Mouse (Mus musculus) hindlimb bud, embryonic 11.5 days (tissue): ENCODE measurements around the gene Nisch.
A peak's percentile ranks its signal among the peaks of the same experiment; 100 is the strongest.

Experiments used
- DNase-seq: peaks from one replicate; pipeline ENCODE4 v3.0.0-alpha.2; 2012; ENCODE audit warnings: low read depth, low spot score; ENCODE audit errors: extremely low spot score

The Nisch gene

DNA sequence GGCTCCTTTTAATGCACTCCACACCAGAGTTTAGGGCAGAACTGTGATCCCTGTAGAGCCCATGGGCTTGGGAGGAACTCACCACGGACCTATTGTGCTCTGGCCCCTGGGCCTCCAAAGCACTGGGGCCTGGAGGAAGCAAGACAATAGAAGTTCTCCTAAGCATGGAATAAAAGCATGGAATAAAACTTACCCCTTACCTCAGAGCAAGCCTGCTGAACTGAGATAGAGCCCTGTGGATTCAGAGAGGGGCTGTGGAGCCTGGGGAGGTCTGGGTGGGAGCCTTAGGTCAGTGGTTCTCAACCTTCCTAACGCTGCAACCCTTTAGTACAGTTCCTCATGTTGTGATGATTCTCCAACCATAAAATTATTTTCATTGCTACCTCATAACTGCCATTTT is at the start of gene Nisch:
Nisch (minus strand) TSS at position 101 of the 400 bp plus-strand sequence.
- no peak for DNase-seq

DNA sequence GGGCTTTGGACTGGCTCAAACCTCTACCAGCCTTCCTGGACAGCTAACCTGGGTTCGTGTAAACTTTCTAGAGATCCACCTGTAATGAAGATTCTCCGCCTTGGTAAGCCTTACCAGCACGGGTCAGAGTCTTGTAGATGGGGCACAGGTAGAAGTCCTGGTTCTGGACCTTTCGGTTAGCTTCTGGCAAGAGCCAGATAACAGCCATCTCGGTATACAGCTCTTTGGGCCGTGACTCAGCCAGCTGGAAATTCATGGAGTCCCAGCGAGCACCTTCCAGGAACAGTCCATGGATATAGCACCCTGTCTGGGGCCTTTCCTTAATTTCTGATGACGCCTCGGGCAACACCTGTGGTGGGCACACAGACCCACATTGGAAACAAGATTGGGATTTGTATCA is 44.2 kb upstream of the Nisch start:
- no peak for DNase-seq

GRCm38 (mm10) chr14:31260374-31260773 is 43.6 kb upstream of the Nisch start:
- no peak for DNase-seq

DNA sequence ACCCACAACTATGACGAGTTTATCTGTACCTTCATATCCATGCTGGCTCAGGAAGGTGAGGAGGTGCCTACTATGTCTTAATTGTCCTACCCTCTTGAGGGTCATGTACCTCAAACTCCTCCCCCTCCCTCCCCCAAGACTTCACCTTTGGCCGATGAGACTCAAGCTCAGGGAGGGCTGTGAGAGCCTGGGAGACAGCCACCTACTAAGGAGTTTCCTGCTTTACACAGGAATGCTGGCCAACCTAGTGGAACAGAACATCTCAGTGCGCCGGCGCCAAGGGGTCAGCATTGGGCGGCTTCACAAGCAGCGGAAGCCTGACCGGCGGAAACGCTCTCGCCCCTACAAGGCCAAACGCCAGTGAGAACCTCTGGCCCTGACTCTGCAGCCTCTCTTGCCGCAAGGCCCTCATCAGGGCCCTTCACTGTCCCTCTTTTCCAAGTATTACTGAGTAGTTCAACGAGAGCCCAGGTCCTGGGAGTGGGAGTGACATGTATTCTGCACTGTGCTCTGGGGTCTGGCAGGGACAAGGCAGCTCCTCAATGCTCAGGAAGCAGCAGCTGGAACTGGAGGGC is 41.8 kb upstream of the Nisch start:
- no peak for DNase-seq

- no peak for DNase-seq
Measured at GRCm38 (mm10) chr14:31252091-31252490, 35.3 kb upstream of the Nisch start.

DNA sequence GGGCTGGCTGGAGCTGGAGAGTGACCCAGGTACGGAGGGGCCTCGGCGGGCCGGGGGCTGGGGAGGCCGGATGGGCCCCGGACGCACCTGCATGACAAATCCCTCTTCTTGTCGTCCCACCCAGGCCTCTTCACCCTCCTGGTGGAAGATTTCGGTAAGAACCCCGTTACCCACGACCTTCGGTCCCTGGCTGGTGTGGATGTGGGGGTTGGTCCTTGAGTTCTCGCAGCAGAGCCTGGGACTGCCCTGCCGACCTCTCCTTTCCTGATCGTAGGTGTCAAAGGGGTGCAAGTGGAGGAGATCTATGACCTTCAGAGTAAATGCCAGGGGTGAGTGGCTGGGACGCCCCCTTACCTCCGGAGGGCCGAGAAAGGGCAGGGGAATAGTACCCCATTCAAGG is 34.9 kb upstream of the Nisch start:
- no peak for DNase-seq

DNA sequence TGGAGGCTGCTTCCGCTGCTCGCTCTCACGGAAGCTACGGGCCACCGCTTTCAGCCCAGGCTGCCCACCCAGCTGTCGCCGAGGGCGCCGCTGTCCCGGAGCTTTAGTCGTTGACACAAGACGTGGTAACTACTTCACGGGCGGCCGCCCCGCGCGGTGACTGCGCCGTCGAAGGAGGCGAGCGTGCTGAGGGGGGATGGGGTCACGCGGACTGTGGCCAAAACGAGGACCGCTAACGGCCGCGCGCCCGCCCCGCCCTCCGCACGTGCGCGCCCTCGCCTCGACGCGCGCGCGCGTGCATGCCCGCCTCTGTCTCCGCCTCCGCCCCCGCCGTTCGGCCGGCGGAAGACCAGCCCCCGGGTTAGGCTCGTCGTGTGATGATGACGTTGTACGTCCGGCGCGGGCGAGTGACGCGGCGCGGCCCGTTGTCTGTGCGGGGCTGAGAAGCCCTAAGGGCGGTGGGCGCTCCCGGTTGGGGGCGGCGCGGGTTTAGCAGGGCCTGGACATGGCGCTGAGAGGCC is 34.4 kb upstream of the Nisch start, which contains the start of the genes Phf7 and Bap1:
Phf7 (minus strand) TSS at position 234 of the 521 bp plus-strand sequence.
Bap1 (plus strand) TSS at position 367 of the 521 bp plus-strand sequence.
- DNase-seq = peak; percentile 78

DNA sequence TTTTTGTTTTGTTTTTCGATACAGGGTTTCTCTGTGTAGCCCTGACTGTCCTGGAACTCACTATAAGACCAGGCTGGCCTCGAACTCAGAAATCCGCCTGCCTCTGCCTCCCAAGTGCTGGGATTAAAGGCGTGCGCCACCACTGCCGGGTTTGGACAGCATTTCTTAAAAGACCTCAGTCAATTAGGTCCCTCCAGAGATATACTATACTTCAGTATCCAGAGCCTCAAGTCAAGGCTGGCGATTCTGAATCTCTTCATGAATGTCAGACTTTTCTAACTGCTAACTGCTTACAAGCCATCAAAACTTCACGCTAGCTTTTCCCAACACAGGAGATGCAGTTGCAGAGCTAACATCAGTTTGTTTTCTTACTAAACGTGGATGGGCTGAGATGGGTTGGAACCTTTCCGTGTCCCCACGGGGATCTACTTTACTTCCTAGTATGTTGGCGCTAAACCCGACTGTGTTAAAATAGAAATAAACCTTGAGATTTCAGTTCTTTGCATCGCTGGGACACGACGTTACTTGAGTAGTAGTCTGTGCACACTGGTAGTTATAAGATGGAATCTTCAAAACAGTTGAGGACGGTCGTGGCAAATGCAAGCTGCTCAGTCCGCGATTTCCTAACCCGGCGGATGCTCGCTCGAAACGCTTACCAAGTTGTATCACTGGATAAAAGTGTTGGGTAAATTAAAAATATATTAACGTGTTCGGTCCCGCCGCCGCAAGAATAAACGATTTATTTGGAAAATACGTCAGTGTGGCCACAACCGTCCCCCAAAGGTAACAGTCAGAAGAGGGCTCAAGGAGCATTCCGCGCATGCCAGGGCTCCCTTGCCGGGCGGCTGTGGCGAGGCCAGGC is 33.7 kb upstream of the Nisch start:
- DNase-seq = no peak

DNA sequence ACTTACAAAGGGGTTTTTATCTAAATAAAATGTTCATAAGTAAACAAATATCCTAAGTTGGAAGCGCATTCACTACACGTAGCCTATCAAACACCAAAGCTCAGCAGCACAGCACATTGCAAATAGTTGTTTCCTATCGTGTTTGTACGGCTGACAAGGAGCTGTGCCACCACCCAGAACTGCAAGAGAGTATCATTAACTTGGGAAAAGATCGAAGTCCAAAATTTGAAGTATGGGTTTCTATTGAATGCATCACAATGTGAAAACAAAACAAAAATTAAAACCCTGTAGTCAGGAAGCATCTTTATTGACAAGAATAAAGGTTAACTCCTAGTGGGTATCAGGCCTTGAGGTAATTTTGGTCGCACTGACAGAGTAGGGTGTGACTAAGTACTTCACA is 31.6 kb upstream of the Nisch start:
- no peak for DNase-seq

DNA sequence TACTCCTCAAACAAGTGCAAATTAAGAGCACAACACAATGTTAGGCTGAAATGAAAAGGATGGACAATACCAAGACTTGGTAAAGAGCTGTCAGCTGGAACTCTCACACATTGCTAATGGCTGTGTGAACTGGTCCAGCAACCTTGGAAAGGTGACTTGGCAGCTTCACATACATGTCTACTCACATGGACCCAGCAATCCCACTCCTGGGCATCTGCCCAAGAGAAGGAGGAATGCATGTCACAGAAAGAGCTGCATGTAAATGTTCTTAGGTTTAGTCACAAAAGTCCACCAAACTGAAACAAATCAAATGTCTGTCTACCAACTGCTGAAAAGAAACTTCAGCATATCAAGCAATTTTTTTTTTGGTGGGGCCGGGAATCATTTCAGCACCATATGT is 29.2 kb upstream of the Nisch start:
- DNase-seq = no peak

DNA sequence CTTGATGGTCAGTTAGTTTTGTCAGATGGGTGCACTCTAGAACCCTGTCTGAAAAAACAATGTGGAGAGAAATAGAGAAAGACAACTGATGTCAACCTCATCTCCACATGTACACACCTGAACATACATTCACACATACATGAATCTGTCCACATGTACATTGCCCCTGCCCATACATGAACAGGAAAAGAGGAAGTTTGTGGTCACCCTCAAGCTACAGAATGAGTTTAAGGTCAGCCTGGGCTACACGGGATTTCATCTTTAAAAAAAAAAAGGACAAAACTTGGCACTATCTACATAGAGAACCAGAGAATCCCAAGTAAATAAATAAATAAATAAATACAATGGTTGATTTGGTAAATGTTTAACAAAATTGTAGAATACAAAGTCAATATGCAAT is 28.0 kb upstream of the Nisch start:
- no peak for DNase-seq

- DNase-seq = no peak
Measured at GRCm38 (mm10) chr14:31240528-31240927, 23.8 kb upstream of the Nisch start.

DNA sequence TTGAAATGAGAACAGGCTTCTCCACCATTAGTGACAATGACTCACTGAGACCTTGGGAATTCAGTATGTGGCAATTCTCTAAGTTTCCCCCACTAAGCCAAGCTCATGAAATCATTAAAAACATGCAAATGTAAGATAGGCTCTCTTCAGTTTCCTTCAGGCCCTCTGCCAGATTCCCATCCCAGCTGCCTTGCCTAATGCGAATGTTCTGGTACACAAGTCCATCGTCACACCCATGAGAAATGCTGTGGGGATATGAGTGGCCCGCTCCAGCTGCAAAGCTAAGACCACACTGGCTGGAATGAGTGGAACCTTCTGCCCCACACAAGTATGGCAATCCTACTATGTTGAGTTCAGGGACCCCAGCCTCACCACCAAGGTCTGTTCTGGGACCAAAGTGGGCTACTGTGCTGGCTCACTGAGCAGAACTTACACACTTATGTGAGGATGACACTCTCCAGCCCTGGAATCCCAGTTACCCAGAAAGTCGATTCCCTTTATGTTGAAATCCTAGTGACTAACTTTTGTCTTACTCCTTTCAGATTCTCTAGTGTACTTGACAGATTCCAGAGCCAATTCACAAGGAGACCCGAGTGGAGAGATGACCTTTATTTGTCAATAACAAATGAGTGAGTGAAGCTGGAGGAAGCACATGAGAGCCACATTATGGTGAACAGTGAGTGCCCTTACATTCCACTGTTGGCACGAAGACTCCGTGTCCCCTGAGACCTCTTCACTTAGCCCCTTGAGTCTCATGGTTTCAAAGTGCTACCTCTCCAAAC is 20.5 kb upstream of the Nisch start:
- DNase-seq = no peak

GRCm38 (mm10) chr14:31233996-31234591 is 17.3 kb upstream of the Nisch start:
- peak; percentile 79 for DNase-seq

- DNase-seq = no peak
Measured at GRCm38 (mm10) chr14:31233070-31233995, 16.6 kb upstream of the Nisch start.

GRCm38 (mm10) chr14:31232404-31233069 is 15.8 kb upstream of the Nisch start:
- no peak for DNase-seq

GRCm38 (mm10) chr14:31230442-31230841 is 13.7 kb upstream of the Nisch start:
- no peak for DNase-seq

GRCm38 (mm10) chr14:31228234-31228633 is 11.5 kb upstream of the Nisch start:
- DNase-seq = no peak

DNA sequence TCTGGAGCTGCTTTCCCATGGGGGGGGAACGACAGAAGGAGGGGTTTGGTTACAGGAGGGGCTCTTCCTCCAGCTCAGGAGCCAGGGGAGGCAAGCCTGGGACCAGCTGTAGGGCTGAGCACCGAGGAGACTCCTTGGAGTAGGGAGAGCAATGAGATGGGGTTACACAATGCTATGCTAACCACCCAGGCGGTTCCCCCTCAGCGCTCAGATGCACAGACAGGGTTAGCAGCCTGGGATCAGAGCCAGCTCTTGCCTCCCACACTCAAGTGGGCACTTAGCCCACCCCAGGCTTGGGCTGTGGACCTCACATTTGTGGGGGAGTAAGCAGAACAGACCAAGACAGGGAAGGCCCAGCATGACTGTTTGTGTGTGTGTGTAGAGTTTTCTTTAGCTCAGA is 10.2 kb upstream of the Nisch start:
- DNase-seq = no peak
